Mouse (Mus musculus) layer of hippocampus, adult 9-11 months (tissue): ENCODE results near the gene Hapln3.

Experiments
- DNase-seq: peaks from one replicate; pipeline ENCODE4 v3.0.0; 2022

The Hapln3 gene

GRCm38 (mm10) chr7:79068231-79068630 lies 62.6 kb downstream of the Hapln3 start:
- no peak for DNase-seq

GRCm38 (mm10) chr7:79067466-79067865 lies 63.4 kb downstream of the Hapln3 start:
- no peak for DNase-seq
